Mouse (Mus musculus) limb, embryonic 14.5 days (tissue): ENCODE data around the gene Zdhhc14. TPM values are rescaled to one million over a fixed set of nuclear protein-coding genes. Genes with fewer than 3 reads are reported as not detected.

Experiments used
- ATAC-seq: fragments of 200-750 bp; cut with Nextera tagmentation; 2 replicates; pipeline ENCODE4 v1.8.0; 2017; ENCODE audit warnings: low read depth, moderate number of reproducible peaks, moderate TSS enrichment; ENCODE audit not compliant: low FRiP score
- DNase-seq: peaks from one replicate; pipeline ENCODE4 v3.0.0-alpha.2; 2015; ENCODE audit warnings: low spot score
- H3K27ac ChIP-seq: fragments of 300-500 bp; sonication (generic); replicated peaks from 2 replicates; pipeline ENCODE4 v1.5.1; 2014; ENCODE audit warnings: low read depth, mild to moderate bottlenecking, low read length, moderate library complexity, mixed read lengths
- H3K27me3 ChIP-seq: fragments of 300-500 bp; sonication (generic); 2 replicates; pipeline ENCODE4 v1.6.1; 2014; ENCODE audit warnings: low read length, mixed read lengths; ENCODE audit not compliant: control insufficient read depth, insufficient read depth
- H3K36me3 ChIP-seq: fragments of 300-500 bp; sonication (generic); 2 replicates; pipeline ENCODE4 v1.6.1; 2014; ENCODE audit warnings: mild to moderate bottlenecking, low read length, moderate library complexity, mixed read lengths; ENCODE audit not compliant: control insufficient read depth, insufficient read depth
- H3K4me1 ChIP-seq: fragments of 300-500 bp; sonication (generic); 2 replicates; pipeline ENCODE4 v1.6.1; 2014; ENCODE audit warnings: antibody characterized with exemption, low read length, mixed read lengths; ENCODE audit not compliant: control insufficient read depth, insufficient read depth
- H3K4me2 ChIP-seq: fragments of 300-500 bp; sonication (generic); replicated peaks from 2 replicates; pipeline ENCODE4 v1.6.1; 2014; ENCODE audit warnings: low read depth, mild to moderate bottlenecking, low read length, moderate library complexity; ENCODE audit not compliant: severe bottlenecking
- H3K4me3 ChIP-seq: fragments of 300-500 bp; sonication (generic); replicated peaks from 2 replicates; pipeline ENCODE4 v1.5.1; 2014; ENCODE audit warnings: low read length
- H3K9ac ChIP-seq: fragments of 300-500 bp; sonication (generic); 2 replicates; pipeline ENCODE4 v1.6.1; 2014; ENCODE audit warnings: mild to moderate bottlenecking, low read depth, low read length, moderate library complexity; ENCODE audit not compliant: severe bottlenecking
- H3K9me3 ChIP-seq: fragments of 300-500 bp; sonication (generic); 2 replicates; pipeline ENCODE4 v1.6.1; 2016; ENCODE audit warnings: low read length; ENCODE audit not compliant: control insufficient read depth
- POLR2A ChIP-seq: fragments of 200-500 bp; IDR thresholded peaks from 2 replicates; pipeline ENCODE4 v1.8.0; 2012; ENCODE audit warnings: inconsistent platforms, mild to moderate bottlenecking, moderate library complexity, borderline replicate concordance; ENCODE audit not compliant: insufficient read depth, insufficient read length; ENCODE audit errors: extremely low read depth
- WGBS: fragments of 180-500 bp; shearing (Covaris S2); extraction: QIAGEN DNeasy Blood & Tissue Kit; methylation state at CpG from one replicate; pipeline ENCODE4 v1.1.7; 2014; 5-methylcytosine and 5-hydroxymethylcytosine counted together
- polyA plus RNA-seq, 2 experiments: library from polyadenylated mRNA; depleted of rRNA in 1 of 2; stranded (reverse) in 1 of 2; unstranded in 1 of 2; fragments of >200 nt; fragmentation: Nextera tagmentation in 1 of 2; extraction: Ambion mirVana in 1 of 2; gene quantifications; 2 replicates each; pipeline versions ENCODE4 v1.2.1 to v1.2.3; 2012 to 2014

The Zdhhc14 gene
- polyA plus RNA-seq, 2 experiments: 3.0 to 4.3 TPM

GRCm38 (mm10) chr17:5542177-5542576 is 49.8 kb downstream of the Zdhhc14 start:
- no peaks in the 10 kb centered on the region for H3K4me1 ChIP-seq
- 82% methylated on average over 2 of the region's 2 CpGs for WGBS
- H3K27ac ChIP-seq: no peak overlapping the region
- no peak for ATAC-seq
- H3K36me3 ChIP-seq: no peaks in the 10 kb centered on the region
- no peak for DNase-seq
- no peak overlapping the region for H3K4me2 ChIP-seq
- no peak overlapping the region for H3K4me3 ChIP-seq
- TF ChIP-seq POLR2A: no peak
- no peaks in the 10 kb centered on the region for H3K9me3 ChIP-seq
- H3K27me3 ChIP-seq: no peaks in the 10 kb centered on the region
- no peak overlapping the region for H3K9ac ChIP-seq

- no peaks in the 10 kb centered on the region for H3K36me3 ChIP-seq
- H3K4me1 ChIP-seq: no peaks in the 10 kb centered on the region
- H3K9ac ChIP-seq: no peak overlapping the region
- no peak overlapping the region for H3K27ac ChIP-seq
- 80% methylated on average over 5 of the region's 5 CpGs for WGBS
- H3K4me3 ChIP-seq: no peak overlapping the region
- ATAC-seq: no peak
- H3K4me2 ChIP-seq: no peak overlapping the region
- no peaks in the 10 kb centered on the region for H3K9me3 ChIP-seq
- TF ChIP-seq POLR2A: no peak
- no peaks in the 10 kb centered on the region for H3K27me3 ChIP-seq
- no peak for DNase-seq
Observed at GRCm38 (mm10) chr17:5544065-5544464, 51.7 kb downstream of the Zdhhc14 start.

GRCm38 (mm10) chr17:5545065-5545464 is 52.7 kb downstream of the Zdhhc14 start:
- Histone ChIP-seq H3K9me3 (no peaks in the 10 kb centered on the region), H3K9ac (no peak overlapping the region), H3K36me3 (no peaks in the 10 kb centered on the region), H3K27ac (no peak overlapping the region), H3K4me3 (no peak overlapping the region), H3K4me1 (no peaks in the 10 kb centered on the region), H3K4me2 (no peak overlapping the region), H3K27me3 (no peaks in the 10 kb centered on the region)
- 91% methylated on average over 2 of the region's 2 CpGs for WGBS
- TF ChIP-seq POLR2A: no peak
- DNase-seq (no peak), ATAC-seq (no peak)

GRCm38 (mm10) chr17:5548546-5548945 is 56.2 kb downstream of the Zdhhc14 start:
- H3K4me1 ChIP-seq: no peaks in the 10 kb centered on the region
- no peak overlapping the region for H3K4me3 ChIP-seq
- no peak overlapping the region for H3K4me2 ChIP-seq
- no peak for ATAC-seq
- no peaks in the 10 kb centered on the region for H3K36me3 ChIP-seq
- no peak overlapping the region for H3K9ac ChIP-seq
- 90% methylated on average over 2 of the region's 2 CpGs for WGBS
- H3K27ac ChIP-seq: no peak overlapping the region
- H3K27me3 ChIP-seq: no peaks in the 10 kb centered on the region
- H3K9me3 ChIP-seq: no peaks in the 10 kb centered on the region
- TF ChIP-seq POLR2A: no peak
- DNase-seq: no peak

- 96% methylated on average over 6 of the region's 6 CpGs for WGBS
- ATAC-seq (no peak), DNase-seq (no peak)
- Histone ChIP-seq H3K4me3 (no peak overlapping the region), H3K4me1 (no peaks in the 10 kb centered on the region), H3K27me3 (no peaks in the 10 kb centered on the region), H3K36me3 (no peaks in the 10 kb centered on the region), H3K9ac (no peak overlapping the region), H3K4me2 (no peak overlapping the region), H3K27ac (no peak overlapping the region), H3K9me3 (no peaks in the 10 kb centered on the region)
- no peak for TF ChIP-seq POLR2A
Observed at GRCm38 (mm10) chr17:5549460-5549859, 57.1 kb downstream of the Zdhhc14 start.

GRCm38 (mm10) chr17:5550444-5550843 is 58.1 kb downstream of the Zdhhc14 start:
- DNase-seq (no peak), ATAC-seq (no peak)

More at GRCm38 (mm10) chr17:5550444-5550843, 58.1 kb downstream of the Zdhhc14 start:
- Histone ChIP-seq H3K4me2 (no peak overlapping the region), H3K4me3 (no peak overlapping the region), H3K9me3 (no peaks in the 10 kb centered on the region), H3K36me3 (no peaks in the 10 kb centered on the region), H3K9ac (no peak overlapping the region), H3K27ac (no peak overlapping the region), H3K27me3 (no peaks in the 10 kb centered on the region), H3K4me1 (no peaks in the 10 kb centered on the region)
- no peak for TF ChIP-seq POLR2A
- WGBS: 89% methylated on average over 10 of the region's 10 CpGs
